Mouse (Mus musculus) embryonic fibroblast, embryonic 13.5 days (primary cell): ENCODE measurements around the gene Tspan9.

Source experiments
- CTCF ChIP-seq: IDR thresholded peaks from 2 replicates; pipeline ENCODE4 v1.5.1; 2011; ENCODE audit warnings: mild to moderate bottlenecking, control low read depth, low read length, moderate library complexity, borderline replicate concordance; ENCODE audit not compliant: insufficient read depth
- POLR2A ChIP-seq: IDR thresholded peaks from 2 replicates; pipeline ENCODE4 v1.6.1; 2011; ENCODE audit warnings: low read depth, mild to moderate bottlenecking, control low read depth, low read length, moderate library complexity

DNA sequence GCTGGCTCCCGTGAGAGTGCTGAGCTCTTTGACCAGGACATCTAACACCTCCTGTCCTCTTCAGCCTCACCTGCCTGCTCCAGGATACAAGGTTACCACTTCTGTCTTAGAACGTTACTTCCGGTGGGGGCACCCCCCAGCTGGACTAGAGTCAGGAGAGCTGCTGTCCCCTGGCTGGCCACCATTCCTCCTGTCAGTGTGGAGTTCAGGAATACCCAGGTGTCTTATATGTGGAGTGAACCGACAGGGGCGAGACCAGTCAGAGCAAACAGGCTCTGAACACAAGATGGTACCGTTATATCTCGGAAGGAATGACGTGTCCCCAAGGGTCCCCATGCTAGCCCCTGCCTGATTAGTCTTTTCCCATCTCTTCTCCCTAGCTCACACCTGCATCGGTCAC, 106.8 kb downstream of the Tspan9 start:
- TF ChIP-seq CTCF (no peak), POLR2A (no peak)
